In genomic region chr15:100346761-100347160, GRCm38 (mm10) we compare ENCODE assay signal across 16 mouse cellular contexts. TPM values are rescaled to one million over a fixed set of nuclear protein-coding genes. Genes with fewer than 3 reads are reported as not detected.
DNase-seq lines count a peak whose midpoint lies in the region; ATAC-seq and TF ChIP-seq lines count a peak whose summit lies in the region.
"Had no signal": no experiment of that assay in that cellular context is flagged by ENCODE, and none has a peak within 500 bp of the region (broad histone marks: within the 10 kb centered on the region; RNA-seq: fewer than 3 reads in every experiment).

No protein-coding gene starts in this region.

- H3K9ac ChIP-seq in ES-Bruce4 (ENCODE audit: low read depth, poor library complexity, severe bottlenecking), result peak overlapping the region; percentile 68
- no peak overlapping the region for H3K9ac ChIP-seq in embryonic facial prominence, embryonic 11.5 days (replicated peaks; ENCODE audit: low read length)
- no peak overlapping the region for H3K9ac ChIP-seq in midbrain, embryonic 14.5 days (replicated peaks; ENCODE audit: low read length)
- H3K9ac ChIP-seq: limb, embryonic 15.5 days had no signal

- H3K27me3 ChIP-seq in ES-Bruce4 (ENCODE audit: control insufficient read depth, insufficient read depth, low read length, poor library complexity, severe bottlenecking), result no peaks in the 10 kb centered on the region
- no peaks in the 10 kb centered on the region for H3K27me3 ChIP-seq in embryonic facial prominence, embryonic 11.5 days (ENCODE audit: control insufficient read depth, insufficient read depth, low read length)
- H3K27me3 ChIP-seq in midbrain, embryonic 14.5 days (ENCODE audit: control insufficient read depth, insufficient read depth, low read length), result no peaks in the 10 kb centered on the region
- H3K27me3 ChIP-seq: limb, embryonic 15.5 days had no signal

- H3K4me2 ChIP-seq in embryonic facial prominence, embryonic 11.5 days (ENCODE audit: low read depth, low read length), result no peak overlapping the region
- H3K4me2 ChIP-seq in midbrain, embryonic 14.5 days (ENCODE audit: low read length), result no peak overlapping the region
- H3K4me2 ChIP-seq: limb, embryonic 15.5 days had no signal

- no peak for TF ChIP-seq CTCF in ES-Bruce4 (IDR thresholded peaks at IDR 0.05; ENCODE audit: low read depth, low read length)

- no peak for DNase-seq in embryonic facial prominence, embryonic 11.5 days (ENCODE audit: low spot score)
- peak; percentile 79 for DNase-seq in kidney, adult 9 months
- DNase-seq in liver, result peak; percentile 65
- no peak for DNase-seq in Muller cell, postnatal 12 days (ENCODE audit: inconsistent ontology term)
- DNase-seq in midbrain, embryonic 14.5 days, result no peak
- DNase-seq in gastrocnemius, postnatal 25 days, result no peak
- DNase-seq: cerebellum, postnatal 36 days; heart, adult 11 months; heart, postnatal 4 days had no signal

- peak overlapping the region; percentile 59 for H3K4me3 ChIP-seq in ES-Bruce4 (ENCODE audit: low read depth, low read length)
- H3K4me3 ChIP-seq in embryonic facial prominence, embryonic 11.5 days (ENCODE audit: low read depth, low read length), result no peak overlapping the region
- H3K4me3 ChIP-seq in midbrain, embryonic 14.5 days (replicated peaks; ENCODE audit: low read depth, low read length), result no peak overlapping the region
- H3K4me3 ChIP-seq: layer of hippocampus, adult 2 months; limb, embryonic 15.5 days; megakaryocyte, embryonic 14.5 days had no signal

- no peak overlapping the region for H3K27ac ChIP-seq in ES-Bruce4 (ENCODE audit: insufficient read depth, low read length)
- peak overlapping the region; percentile 13; the same call in 1 of the 2 replicates for H3K27ac ChIP-seq in embryonic facial prominence, embryonic 11.5 days (replicated peaks; ENCODE audit: low read depth, low read length)
- no peak overlapping the region for H3K27ac ChIP-seq in midbrain, embryonic 14.5 days (replicated peaks; ENCODE audit: low read depth, low read length)
- H3K27ac ChIP-seq: layer of hippocampus, adult 2 months; limb, embryonic 15.5 days had no signal

- 68% methylated on average over 12 of the region's 14 CpGs for WGBS in embryonic facial prominence, embryonic 11.5 days
- 67% methylated on average over 14 of the region's 14 CpGs for whole genome bisulfite sequencing in midbrain, embryonic 14.5 days

- H3K4me1 ChIP-seq in ES-Bruce4 (ENCODE audit: control insufficient read depth, insufficient read depth, low read length), result no peaks in the 10 kb centered on the region
- no peaks in the 10 kb centered on the region for H3K4me1 ChIP-seq in embryonic facial prominence, embryonic 11.5 days (ENCODE audit: control insufficient read depth, insufficient read depth, low read length)
- no peaks in the 10 kb centered on the region for H3K4me1 ChIP-seq in midbrain, embryonic 14.5 days (ENCODE audit: control insufficient read depth, insufficient read depth, low read length)
- H3K4me1 ChIP-seq: megakaryocyte, embryonic 14.5 days had no signal

- ATAC-seq in embryonic facial prominence, embryonic 11.5 days (replicated peaks; ENCODE audit: insufficient number of reproducible peaks, low FRiP score, low TSS enrichment, low read depth), result peak; percentile 29; the same call in 1 of the 2 replicates
- ATAC-seq in midbrain, embryonic 14.5 days (ENCODE audit: low FRiP score, low TSS enrichment), result no peak
- no peak for ATAC-seq in erythroid progenitor cell, adult 5-6 weeks (replicated peaks; ENCODE audit: low FRiP score, poor library complexity, severe bottlenecking)

- TF ChIP-seq EP300 in ES-Bruce4 (IDR thresholded peaks at IDR 0.05; ENCODE audit: insufficient read depth, low read depth, low read length), result no peak

- TF ChIP-seq POLR2A in ES-Bruce4 (IDR thresholded peaks at IDR 0.05; ENCODE audit: insufficient read depth, low read length), result no peak

- H3K9me3 ChIP-seq in ES-Bruce4 (replicated peaks; ENCODE audit: control insufficient read depth, insufficient read depth, low read length, poor library complexity, severe bottlenecking), result no peaks in the 10 kb centered on the region
- no peaks in the 10 kb centered on the region for H3K9me3 ChIP-seq in embryonic facial prominence, embryonic 11.5 days (replicated peaks; ENCODE audit: control insufficient read depth, low read length)
- H3K9me3 ChIP-seq in midbrain, embryonic 14.5 days (ENCODE audit: control insufficient read depth, low read length), result no peaks in the 10 kb centered on the region
- H3K9me3 ChIP-seq: limb, embryonic 15.5 days; megakaryocyte, embryonic 14.5 days had no signal

- H3K36me3 ChIP-seq in ES-Bruce4 (ENCODE audit: control insufficient read depth, insufficient read depth, low read length, poor library complexity, severe bottlenecking), result no peaks in the 10 kb centered on the region
- no peaks in the 10 kb centered on the region for H3K36me3 ChIP-seq in embryonic facial prominence, embryonic 11.5 days (replicated peaks; ENCODE audit: control insufficient read depth, insufficient read depth, low read depth, low read length)
- H3K36me3 ChIP-seq in midbrain, embryonic 14.5 days (ENCODE audit: control insufficient read depth, insufficient read depth, low read length), result no peaks in the 10 kb centered on the region
- H3K36me3 ChIP-seq: limb, embryonic 15.5 days had no signal

RNA-seq across cellular contexts. Expression of gene Methig1, which starts 6.2 kb away (rescaled TPM):
- polyA plus RNA-seq in ES-Bruce4 (2011; ENCODE audit: insufficient read depth, insufficient read length, low read depth, missing spikeins), result not detected in 2 replicates
- polyA plus RNA-seq in embryonic facial prominence, embryonic 11.5 days (2014; fragmentation: Nextera tagmentation; extraction: Ambion mirVana), result 0.15 TPM in 1 of 2 replicates, not detected in the other
- 0.24 TPM in 1 of 2 replicates, not detected in the other for polyA plus RNA-seq in midbrain, embryonic 14.5 days (2014; fragmentation: Nextera tagmentation; extraction: Ambion mirVana)
- not detected in 2 replicates for total RNA-seq in erythroid progenitor cell, adult 5-6 weeks (2015; ENCODE audit: low replicate concordance)
- 0.91 TPM in 1 of 2 replicates, not detected in the other for total RNA-seq in erythroid progenitor cell, adult 5-6 weeks (2017; ENCODE audit: low replicate concordance)
- total RNA-seq in gastrocnemius, postnatal 25 days (2021), result not detected
- total RNA-seq: heart, postnatal 4 days; layer of hippocampus, adult 2 months had no signal
- polyA plus RNA-seq: limb, embryonic 15.5 days; neural tube, embryonic 11.5 days had no signal

RNA-seq across cellular contexts. Expression of gene Mettl7a2, which starts 6.2 kb away (rescaled TPM):
- polyA plus RNA-seq in ES-Bruce4 (2011; ENCODE audit: insufficient read depth, insufficient read length, low read depth, missing spikeins), result not detected in 2 replicates
- not detected in 2 replicates for polyA plus RNA-seq in embryonic facial prominence, embryonic 11.5 days (2014; fragmentation: Nextera tagmentation; extraction: Ambion mirVana)
- not detected in 2 replicates for polyA plus RNA-seq in midbrain, embryonic 14.5 days (2014; fragmentation: Nextera tagmentation; extraction: Ambion mirVana)
- not detected in 2 replicates for total RNA-seq in erythroid progenitor cell, adult 5-6 weeks (2015; ENCODE audit: low replicate concordance)
- total RNA-seq in erythroid progenitor cell, adult 5-6 weeks (2017; ENCODE audit: low replicate concordance), result not detected in 2 replicates
- total RNA-seq in gastrocnemius, postnatal 25 days (2021), result under 1 TPM; 0.67 to 0.86 TPM
- polyA plus RNA-seq: limb, embryonic 15.5 days; stomach, embryonic 14.5 days had no signal

RNA-seq across cellular contexts. Expression of gene Mettl7a3, which starts 12.0 kb away (rescaled TPM):
- not detected in 2 replicates for polyA plus RNA-seq in ES-Bruce4 (2011; ENCODE audit: insufficient read depth, insufficient read length, low read depth, missing spikeins)
- 0.17 TPM in 2 replicates for polyA plus RNA-seq in embryonic facial prominence, embryonic 11.5 days (2014; fragmentation: Nextera tagmentation; extraction: Ambion mirVana)
- polyA plus RNA-seq in midbrain, embryonic 14.5 days (2014; fragmentation: Nextera tagmentation; extraction: Ambion mirVana), result not detected in 2 replicates
- total RNA-seq in erythroid progenitor cell, adult 5-6 weeks (2015; ENCODE audit: low replicate concordance), result not detected in 2 replicates
- not detected in 2 replicates for total RNA-seq in erythroid progenitor cell, adult 5-6 weeks (2017; ENCODE audit: low replicate concordance)
- total RNA-seq in gastrocnemius, postnatal 25 days (2021), result under 1 TPM in 1 of 2 experiments, not detected in 1; 0.29 TPM
- total RNA-seq: heart, postnatal 4 days had no signal
- polyA plus RNA-seq: neural tube, embryonic 11.5 days; stomach, embryonic 14.5 days had no signal

RNA-seq across cellular contexts. Expression of gene Higd1c, which starts 17.6 kb away (rescaled TPM):
- polyA plus RNA-seq in ES-Bruce4 (2011; ENCODE audit: insufficient read depth, insufficient read length, low read depth, missing spikeins), result not detected in 2 replicates
- polyA plus RNA-seq in embryonic facial prominence, embryonic 11.5 days (2014; fragmentation: Nextera tagmentation; extraction: Ambion mirVana), result not detected in 2 replicates
- polyA plus RNA-seq in midbrain, embryonic 14.5 days (2014; fragmentation: Nextera tagmentation; extraction: Ambion mirVana), result not detected in 2 replicates
- total RNA-seq in erythroid progenitor cell, adult 5-6 weeks (2015; ENCODE audit: low replicate concordance), result not detected in 2 replicates
- total RNA-seq in erythroid progenitor cell, adult 5-6 weeks (2017; ENCODE audit: low replicate concordance), result not detected in 2 replicates
- not detected for total RNA-seq in gastrocnemius, postnatal 25 days (2021)
- total RNA-seq: heart, postnatal 4 days; layer of hippocampus, adult 2 months had no signal
- polyA plus RNA-seq: limb, embryonic 15.5 days; neural tube, embryonic 11.5 days; stomach, embryonic 14.5 days had no signal

RNA-seq across cellular contexts. Expression of gene Mettl7a1, which starts 42.8 kb away (rescaled TPM):
- polyA plus RNA-seq in ES-Bruce4 (2011; ENCODE audit: insufficient read depth, insufficient read length, low read depth, missing spikeins), result 9.7 and 11.5 TPM in 2 replicates
- polyA plus RNA-seq in embryonic facial prominence, embryonic 11.5 days (2014; fragmentation: Nextera tagmentation; extraction: Ambion mirVana), result 4.8 and 4.9 TPM in 2 replicates
- 3.3 and 7.7 TPM in 2 replicates for polyA plus RNA-seq in midbrain, embryonic 14.5 days (2014; fragmentation: Nextera tagmentation; extraction: Ambion mirVana)
- 36.4 and 54.1 TPM in 2 replicates for total RNA-seq in erythroid progenitor cell, adult 5-6 weeks (2015; ENCODE audit: low replicate concordance)
- 117 and 127 TPM in 2 replicates for total RNA-seq in erythroid progenitor cell, adult 5-6 weeks (2017; ENCODE audit: low replicate concordance)
- 10 to 100 TPM; 29.5 to 37.9 TPM for total RNA-seq in gastrocnemius, postnatal 25 days (2021)

Comparison
In these comparisons a context has a peak if more than half of its experiments do, and no peak if none do; other contexts are left out.
1. DNase-seq: peak in kidney, adult 9 months (single experiment) and liver (single experiment); none in embryonic facial prominence, embryonic 11.5 days (single experiment), Muller cell, postnatal 12 days (single experiment), midbrain, embryonic 14.5 days (single experiment) and gastrocnemius, postnatal 25 days (single experiment).